Mouse (Mus musculus) testis, adult 2 months (tissue): ENCODE data around the gene Grhl1.

Experiments used
- CTCF ChIP-seq: fragments of 200-500 bp; IDR thresholded peaks from 2 replicates; pipeline ENCODE4 v1.5.1; 2012; ENCODE audit warnings: low read depth, mild to moderate bottlenecking, inconsistent platforms, low read length, moderate library complexity; ENCODE audit not compliant: control insufficient read depth, insufficient read depth, insufficient replicate concordance
- POLR2A ChIP-seq: fragments of 200-500 bp; IDR thresholded peaks from 2 replicates; pipeline ENCODE4 v1.6.1; 2012; ENCODE audit warnings: low read depth, mild to moderate bottlenecking, inconsistent platforms, low read length, moderate library complexity; ENCODE audit not compliant: control insufficient read depth

DNA sequence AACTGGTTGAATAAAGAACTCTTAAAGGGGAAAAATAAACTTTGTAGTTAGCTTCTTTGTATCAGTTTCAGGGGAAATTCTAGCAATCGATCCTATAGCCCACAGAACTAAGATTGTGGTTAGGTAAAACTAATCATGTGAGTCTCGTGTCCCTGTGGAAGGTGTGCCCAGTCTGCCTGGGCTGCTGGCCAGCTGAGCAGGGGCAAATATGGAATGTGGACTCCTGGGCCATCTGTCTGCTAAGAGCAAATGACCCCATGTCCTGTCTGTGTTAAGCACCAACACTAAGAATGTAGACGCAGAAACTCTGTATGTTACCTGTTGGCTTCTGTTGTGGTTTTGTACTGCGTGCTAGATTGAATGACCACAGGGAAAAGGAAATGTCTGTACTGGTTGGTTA lies 89.0 kb downstream of the Grhl1 start:
- no peak for TF ChIP-seq CTCF
- TF ChIP-seq POLR2A, result no peak
